Mouse (Mus musculus): ENCODE data around the gene Ptgis.

- no peak for TF ChIP-seq GATA1 (IDR thresholded peaks at IDR 0.05; ENCODE audit: borderline replicate concordance, low read length)
- no peak for TF ChIP-seq CTCF (IDR thresholded peaks at IDR 0.05; ENCODE audit: low read depth, low read length)
- TF ChIP-seq TAL1 (conservative IDR thresholded peaks at IDR 0.05; ENCODE audit: low read depth, low read length): no peak
Measured at GRCm38 (mm10) chr2:167267531-167268410, 27.4 kb upstream of the Ptgis start.

Data from G1E (cell line).